Mouse (Mus musculus) heart, postnatal 0 days (tissue): ENCODE results near the gene Wwox. TPM values are rescaled to one million over a fixed set of nuclear protein-coding genes. Genes with fewer than 3 reads are reported as not detected.

Experiments
- ATAC-seq: fragments of 200-750 bp; cut with Nextera tagmentation; 2 replicates; pipeline ENCODE4 v1.8.0; 2017; ENCODE audit warnings: low read depth, moderate number of reproducible peaks, moderate library complexity; ENCODE audit not compliant: insufficient read depth
- DNase-seq: peaks from one replicate; pipeline ENCODE4 v3.0.0-alpha.2; 2016; ENCODE audit warnings: low spot score
- H3K27ac ChIP-seq: fragments of 300-500 bp; sonication (generic); 2 replicates; pipeline ENCODE4 v1.5.1; 2014; ENCODE audit warnings: low read depth, mild to moderate bottlenecking
- H3K27me3 ChIP-seq: fragments of 300-500 bp; sonication (generic); 2 replicates; pipeline ENCODE4 v1.6.1; 2014; ENCODE audit warnings: low read length, mixed read lengths; ENCODE audit not compliant: control insufficient read depth, insufficient read depth
- H3K36me3 ChIP-seq: fragments of 300-500 bp; sonication (generic); replicated peaks from 2 replicates; pipeline ENCODE4 v1.6.1; 2014; ENCODE audit warnings: low read length, mixed read lengths; ENCODE audit not compliant: control insufficient read depth, insufficient read depth
- H3K4me1 ChIP-seq: fragments of 300-500 bp; sonication (generic); 2 replicates; pipeline ENCODE4 v1.6.1; 2014; ENCODE audit warnings: antibody characterized with exemption; ENCODE audit not compliant: control insufficient read depth, insufficient read depth
- H3K4me2 ChIP-seq: fragments of 300-500 bp; sonication (generic); 2 replicates; pipeline ENCODE4 v1.6.1; 2014; ENCODE audit warnings: low read depth, mild to moderate bottlenecking, low read length, moderate library complexity
- H3K4me3 ChIP-seq: fragments of 300-500 bp; sonication (generic); 2 replicates; pipeline ENCODE4 v1.5.1; 2014; ENCODE audit warnings: low read depth, low read length
- H3K9ac ChIP-seq: fragments of 300-500 bp; sonication (generic); replicated peaks from 2 replicates; pipeline ENCODE4 v1.6.1; 2014; ENCODE audit warnings: low read depth, low read length, mixed read lengths
- H3K9me3 ChIP-seq: fragments of 300-500 bp; sonication (generic); replicated peaks from 2 replicates; pipeline ENCODE4 v1.6.1; 2016; ENCODE audit warnings: low read length; ENCODE audit not compliant: control insufficient read depth
- CTCF ChIP-seq: IDR thresholded peaks from 2 replicates; pipeline ENCODE4 v1.5.1; 2016; ENCODE audit warnings: antibody characterized with exemption, control low read depth, low read depth
- EP300 ChIP-seq: IDR thresholded peaks from 2 replicates; pipeline ENCODE4 v1.6.1; 2016; ENCODE audit warnings: antibody characterized with exemption, low read depth
- WGBS: fragments of 180-500 bp; shearing (Covaris S2); extraction: QIAGEN DNeasy Blood & Tissue Kit; methylation state at CpG from one replicate; pipeline ENCODE4 v1.1.7; 2014; 5-methylcytosine and 5-hydroxymethylcytosine counted together
- polyA plus RNA-seq: library from polyadenylated mRNA; unstranded; fragments of >200 nt; fragmentation: Nextera tagmentation; extraction: Ambion mirVana; gene quantifications from 2 replicates; pipeline ENCODE4 v1.2.1, GENCODE M21; 2015
- total RNA-seq: library from RNA; depleted of rRNA; stranded (reverse); fragments of >200 nt; gene quantifications from 2 replicates; pipeline ENCODE4 v1.2.3, GENCODE M21; 2014; ENCODE audit warnings: low replicate concordance

Gene Wwox
- total and polyA plus RNA-seq, 2 experiments from 2014 or later = 7.5 to 9.6 TPM

DNA sequence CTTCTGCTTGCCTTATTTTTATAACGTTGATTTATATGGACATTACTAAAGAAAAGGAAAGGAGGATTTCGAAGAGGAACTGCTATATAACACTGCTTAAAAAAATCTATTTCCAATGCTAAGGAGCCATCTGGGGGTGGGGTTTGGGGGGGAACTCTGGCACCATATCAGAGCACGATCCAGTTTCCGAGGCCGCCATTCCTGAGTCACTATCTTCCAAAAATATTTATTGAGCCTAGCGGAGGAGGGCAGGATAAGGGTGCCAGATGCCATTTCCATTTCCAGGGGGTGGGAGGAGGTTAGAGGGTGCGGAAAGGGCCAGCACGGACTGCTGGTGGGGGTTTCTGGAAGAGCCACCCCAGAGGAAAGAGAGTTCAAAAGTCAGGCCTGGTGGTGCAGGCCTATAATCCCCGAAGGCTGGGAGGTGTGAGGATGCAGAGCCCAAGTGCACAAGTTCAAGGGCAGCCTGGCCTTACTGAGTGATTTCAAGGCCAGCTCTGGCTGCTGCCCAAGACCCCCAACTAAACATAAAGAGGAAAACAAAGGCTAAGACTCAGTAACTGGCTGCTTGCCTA, 658.6 kb downstream of the Wwox start:
- Histone ChIP-seq H3K27ac (no peak overlapping the region), H3K36me3 (no peaks in the 10 kb centered on the region), H3K9ac (no peak overlapping the region), H3K4me3 (no peak overlapping the region), H3K4me1 (peaks cover 4% of the 10 kb centered on the region), H3K9me3 (no peaks in the 10 kb centered on the region), H3K4me2 (no peak overlapping the region), H3K27me3 (no peaks in the 10 kb centered on the region)
- no peak for TF ChIP-seq EP300
- no peak for TF ChIP-seq CTCF
- no peak for ATAC-seq
- WGBS = 27% methylated on average over 9 of the region's 9 CpGs
- no peak for DNase-seq

DNA sequence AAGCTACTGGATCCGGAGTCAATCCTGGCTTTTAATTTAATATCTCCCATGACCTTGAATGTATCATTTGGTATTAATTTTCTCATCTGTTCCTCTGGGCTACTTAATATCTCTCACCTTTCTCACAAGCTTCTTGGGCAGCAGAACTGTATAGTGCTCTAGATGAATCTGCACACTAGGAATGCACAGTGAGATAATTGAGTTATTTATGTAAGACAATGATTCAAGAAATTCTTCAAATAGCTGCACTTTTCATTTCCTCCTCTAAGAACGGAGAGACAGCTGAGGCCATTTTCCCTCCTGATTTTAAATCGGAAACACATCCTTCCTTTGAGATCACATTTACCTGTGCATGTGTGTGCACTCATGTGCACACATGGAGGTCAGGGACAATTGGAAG, 669.9 kb downstream of the Wwox start:
- TF ChIP-seq EP300 (no peak), CTCF (no peak)
- Histone ChIP-seq H3K4me3 (no peak overlapping the region), H3K27ac (no peak overlapping the region), H3K9ac (no peak overlapping the region), H3K4me1 (no peaks in the 10 kb centered on the region), H3K27me3 (no peaks in the 10 kb centered on the region), H3K9me3 (no peaks in the 10 kb centered on the region), H3K4me2 (no peak overlapping the region), H3K36me3 (no peaks in the 10 kb centered on the region)
- 57% methylated on average over 3 of the region's 3 CpGs for WGBS
- ATAC-seq (no peak), DNase-seq (no peak)

DNA sequence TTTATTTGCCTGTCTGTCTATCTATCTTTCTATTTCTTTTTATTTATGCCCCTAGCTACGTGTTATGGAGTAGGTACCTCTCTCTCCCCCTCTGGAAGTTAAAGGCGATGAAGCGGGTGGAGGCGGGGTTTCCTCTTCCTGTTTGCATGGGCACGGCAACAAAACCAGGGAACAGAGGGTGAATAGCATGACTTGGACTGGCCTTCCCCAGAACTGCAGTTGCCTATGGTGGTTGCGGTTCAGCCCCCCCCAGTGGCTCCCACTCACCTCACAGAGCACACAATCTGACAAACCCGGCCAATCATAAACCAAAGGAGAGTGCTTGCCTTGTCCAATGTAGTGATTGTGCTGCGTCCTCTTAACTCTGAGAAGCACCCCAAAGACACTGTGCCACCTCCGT, 671.0 kb downstream of the Wwox start:
- TF ChIP-seq CTCF (no peak), EP300 (no peak)
- ATAC-seq = peak; percentile 24; the same call in 1 of the 2 replicates
- no peak overlapping the region for H3K9ac ChIP-seq
- H3K27me3 ChIP-seq = no peaks in the 10 kb centered on the region
- WGBS = 50% methylated on average over 9 of the region's 9 CpGs
- H3K4me1 ChIP-seq = no peaks in the 10 kb centered on the region
- H3K27ac ChIP-seq = no peak overlapping the region
- no peaks in the 10 kb centered on the region for H3K36me3 ChIP-seq
- no peak overlapping the region for H3K4me3 ChIP-seq
- no peaks in the 10 kb centered on the region for H3K9me3 ChIP-seq
- peak overlapping the region; percentile 36; the same call in 1 of the 2 replicates for H3K4me2 ChIP-seq
- peak; percentile 20 for DNase-seq

DNA sequence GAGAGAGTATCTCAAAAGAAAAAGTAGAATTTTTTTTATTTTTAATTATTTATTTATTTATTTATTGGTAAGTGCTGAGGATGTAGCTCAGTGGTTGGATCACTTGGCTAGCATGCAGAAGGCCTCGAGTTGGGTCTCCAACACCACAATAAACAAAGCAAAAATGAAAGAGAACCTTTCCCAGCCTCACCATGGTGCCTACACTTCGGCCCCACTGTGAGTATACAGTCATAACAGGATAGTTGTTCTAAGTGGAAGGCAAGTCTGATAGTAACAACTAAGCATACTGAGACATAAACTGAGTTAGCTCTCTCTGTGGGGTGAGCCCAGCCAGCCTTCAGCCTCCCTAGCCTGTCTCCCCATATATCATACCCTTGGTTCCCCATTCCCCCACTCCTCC, 672.6 kb downstream of the Wwox start:
- no peak overlapping the region for H3K4me3 ChIP-seq
- H3K4me2 ChIP-seq = no peak overlapping the region
- no peak overlapping the region for H3K9ac ChIP-seq
- 89% methylated on average over 2 of the region's 2 CpGs for WGBS
- DNase-seq = no peak
- TF ChIP-seq CTCF (no peak), EP300 (no peak)
- no peaks in the 10 kb centered on the region for H3K4me1 ChIP-seq
- H3K27me3 ChIP-seq = no peaks in the 10 kb centered on the region
- H3K9me3 ChIP-seq = no peaks in the 10 kb centered on the region
- H3K36me3 ChIP-seq = no peaks in the 10 kb centered on the region
- no peak for ATAC-seq
- H3K27ac ChIP-seq = no peak overlapping the region

DNA sequence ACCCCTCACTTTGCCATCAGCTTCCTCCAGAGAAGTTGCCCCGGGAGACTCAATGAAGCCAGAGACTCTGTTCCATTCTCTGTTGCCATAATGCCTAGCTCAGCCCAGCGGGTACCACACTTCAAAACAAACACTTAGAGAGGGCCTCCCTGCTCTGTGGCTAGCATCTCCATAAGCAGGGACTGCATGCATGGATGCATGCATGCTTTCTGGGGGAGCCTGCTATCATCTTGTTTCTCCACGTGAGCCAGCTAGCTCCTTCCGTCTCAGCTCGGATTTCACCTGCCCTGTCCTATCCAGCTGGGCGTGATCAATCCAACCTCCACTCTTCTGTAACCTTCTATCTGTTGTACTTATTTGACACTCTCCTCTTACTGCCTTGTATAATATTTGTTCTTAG, 675.0 kb downstream of the Wwox start:
- no peak overlapping the region for H3K4me3 ChIP-seq
- TF ChIP-seq CTCF (no peak), EP300 (no peak)
- no peak for DNase-seq
- H3K9me3 ChIP-seq = no peaks in the 10 kb centered on the region
- no peak overlapping the region for H3K9ac ChIP-seq
- H3K4me1 ChIP-seq = no peaks in the 10 kb centered on the region
- WGBS = 57% methylated on average over 6 of the region's 6 CpGs
- H3K4me2 ChIP-seq = no peak overlapping the region
- no peak for ATAC-seq
- H3K27me3 ChIP-seq = no peaks in the 10 kb centered on the region
- H3K27ac ChIP-seq = no peak overlapping the region
- no peaks in the 10 kb centered on the region for H3K36me3 ChIP-seq

DNA sequence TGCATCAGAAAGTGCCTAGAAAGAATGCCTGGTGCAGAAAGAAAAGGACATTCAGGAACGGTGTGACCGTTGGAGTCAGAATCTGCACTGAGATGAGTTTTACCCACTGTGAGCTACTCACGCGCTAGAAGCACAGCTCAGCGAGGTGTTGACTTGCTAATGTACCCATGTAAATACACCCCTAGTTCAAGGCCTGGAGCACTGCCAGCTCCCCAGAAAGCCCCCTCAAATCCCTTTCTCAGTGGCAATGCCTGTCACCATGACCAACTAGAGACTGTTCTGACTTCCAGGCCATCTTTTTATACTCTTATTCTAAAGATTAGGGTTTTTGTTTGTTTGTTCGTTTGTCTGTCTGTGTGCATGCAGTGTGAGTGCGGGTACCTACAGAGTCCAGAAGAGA, 686.6 kb downstream of the Wwox start:
- DNase-seq (no peak), ATAC-seq (no peak)
- Histone ChIP-seq H3K4me3 (no peak overlapping the region), H3K4me2 (no peak overlapping the region), H3K36me3 (no peaks in the 10 kb centered on the region), H3K4me1 (no peaks in the 10 kb centered on the region), H3K9me3 (peaks cover 3% of the 10 kb centered on the region; the same call in 1 of the 2 replicates), H3K27ac (no peak overlapping the region), H3K9ac (no peak overlapping the region), H3K27me3 (no peaks in the 10 kb centered on the region)
- TF ChIP-seq EP300 (no peak), CTCF (no peak)
- WGBS = 65% methylated on average over 7 of the region's 7 CpGs
